Mouse (Mus musculus) kidney, adult 2 months (tissue): ENCODE results near the gene Gm10053. TPM values are rescaled to one million over a fixed set of nuclear protein-coding genes. Genes with fewer than 3 reads are reported as not detected.
A peak's percentile ranks its signal among the peaks of the same experiment; 100 is the strongest.

Experiments used
- DNase-seq: peaks from one replicate; pipeline ENCODE4 v3.0.0; 2021
- H3K27ac ChIP-seq: fragments of 200-500 bp; 2 replicates; pipeline ENCODE4 v1.5.1; 2012; ENCODE audit warnings: low read depth, low read length, control low read depth, inconsistent platforms; ENCODE audit not compliant: insufficient read depth
- H3K27me3 ChIP-seq: fragments of 200-500 bp; replicated peaks from 2 replicates; pipeline ENCODE4 v1.6.1; 2012; ENCODE audit warnings: mild to moderate bottlenecking, moderate library complexity, low read length, inconsistent platforms; ENCODE audit not compliant: control insufficient read depth, insufficient read depth
- H3K36me3 ChIP-seq: fragments of 200-500 bp; 2 replicates; pipeline ENCODE4 v1.6.1; 2012; ENCODE audit warnings: mild to moderate bottlenecking, moderate library complexity, low read length, inconsistent platforms; ENCODE audit not compliant: control insufficient read depth, insufficient read depth
- H3K4me1 ChIP-seq: fragments of 200-500 bp; 2 replicates; pipeline ENCODE4 v1.6.1; 2011; ENCODE audit warnings: low read length; ENCODE audit not compliant: control insufficient read depth, insufficient read depth
- H3K4me3 ChIP-seq: fragments of 200-500 bp; 2 replicates; pipeline ENCODE4 v1.5.1; 2011; ENCODE audit warnings: mild to moderate bottlenecking, low read depth, low read length, control low read depth; ENCODE audit not compliant: insufficient read depth
- CTCF ChIP-seq: fragments of 200-500 bp; conservative IDR thresholded peaks from 2 replicates; pipeline ENCODE4 v1.5.1; 2011; ENCODE audit warnings: low read depth, mild to moderate bottlenecking, control low read depth, low read length, moderate library complexity, mixed read lengths; ENCODE audit not compliant: insufficient read depth, insufficient read length
- POLR2A ChIP-seq: fragments of 200-500 bp; IDR thresholded peaks from one replicate; pipeline ENCODE4 v1.6.1; 2011; ENCODE audit warnings: low read depth, low read length, control low read depth
- WGBS: fragments of 180-500 bp; shearing (Covaris S2); methylation state at CpG from one replicate; pipeline ENCODE4 v1.1.7; 2018; 5-methylcytosine and 5-hydroxymethylcytosine counted together
- polyA plus RNA-seq: library from polyadenylated mRNA; depleted of rRNA; stranded (reverse); fragments of >200 nt; gene quantifications from 2 replicates; pipeline ENCODE4 v1.2.3, GENCODE M21; 2012

Gene Gm10053
- polyA plus RNA-seq, 1 experiment = 89.3 TPM

- Histone ChIP-seq H3K27ac (no peak within 1 kb of the TSS), H3K36me3 (no peaks in the 10 kb centered on the region), H3K27me3 (no peaks in the 10 kb centered on the region), H3K4me1 (no peaks in the 10 kb centered on the region), H3K4me3 (peak within 1 kb of the TSS; percentile 46)
- TF ChIP-seq POLR2A (no peak), CTCF (0 out of 2 replicates have a peak, but pooled peaks have one; percentile 14)
- WGBS = 2% methylated on average over 39 of the region's 39 CpGs
- DNase-seq = peak; percentile 15
Observed at GRCm38 (mm10) chr19:24861612-24862451, 13.7 kb upstream of the Gm10053 start, which contains the start of gene Pgm5. TSS of gene Pgm5 (minus strand) at chr19:24861855.

DNA sequence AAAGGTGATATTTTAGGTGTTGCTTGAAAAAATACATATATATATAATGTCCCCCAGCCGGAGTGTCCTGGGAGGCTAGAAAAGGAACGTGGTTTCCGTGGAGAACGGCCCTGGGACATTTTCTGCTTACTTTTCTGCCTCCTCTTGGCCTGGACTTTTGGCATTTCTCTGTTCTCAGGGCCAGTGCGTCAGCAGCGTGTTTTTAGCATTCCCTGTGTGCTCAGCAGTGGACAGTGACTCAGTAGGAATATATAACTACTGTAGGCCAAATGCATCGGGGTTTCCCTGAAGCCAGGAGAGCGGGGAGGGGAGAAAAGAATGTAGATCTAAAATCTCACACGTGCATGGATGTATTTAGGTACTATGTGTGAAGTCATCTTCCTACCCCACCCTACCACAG lies 10.1 kb upstream of the Gm10053 start:
- Histone ChIP-seq H3K36me3 (no peaks in the 10 kb centered on the region), H3K27ac (no peak overlapping the region), H3K4me3 (no peak overlapping the region), H3K4me1 (no peaks in the 10 kb centered on the region), H3K27me3 (no peaks in the 10 kb centered on the region)
- WGBS = 86% methylated on average over 9 of the region's 9 CpGs
- no peak for TF ChIP-seq POLR2A
- no peak for TF ChIP-seq CTCF
- no peak for DNase-seq

GRCm38 (mm10) chr19:24871037-24871635 lies 4.3 kb upstream of the Gm10053 start:
- H3K27me3 ChIP-seq = no peaks in the 10 kb centered on the region
- peak; percentile 65 for DNase-seq
- 13% methylated on average over 18 of the region's 18 CpGs for WGBS

GRCm38 (mm10) chr19:24873873-24874272 lies 1.6 kb upstream of the Gm10053 start:
- Histone ChIP-seq H3K36me3 (no peaks in the 10 kb centered on the region), H3K27ac (no peak overlapping the region), H3K27me3 (no peaks in the 10 kb centered on the region), H3K4me1 (peaks cover 3% of the 10 kb centered on the region; the same call in 1 of the 2 replicates), H3K4me3 (no peak overlapping the region)
- TF ChIP-seq POLR2A = no peak
- no peak for TF ChIP-seq CTCF
- WGBS = 44% methylated on average over 2 of the region's 2 CpGs
- no peak for DNase-seq

More at GRCm38 (mm10) chr19:24871037-24871635, 4.3 kb upstream of the Gm10053 start:
- H3K27ac ChIP-seq = no peak overlapping the region
- H3K4me1 ChIP-seq = peaks cover 3% of the 10 kb centered on the region; the same call in 1 of the 2 replicates
- peak overlapping the region; percentile 13; the same call in 1 of the 2 replicates for H3K4me3 ChIP-seq
- no peak for TF ChIP-seq POLR2A
- TF ChIP-seq CTCF = peak; percentile 95
- no peaks in the 10 kb centered on the region for H3K36me3 ChIP-seq

DNA sequence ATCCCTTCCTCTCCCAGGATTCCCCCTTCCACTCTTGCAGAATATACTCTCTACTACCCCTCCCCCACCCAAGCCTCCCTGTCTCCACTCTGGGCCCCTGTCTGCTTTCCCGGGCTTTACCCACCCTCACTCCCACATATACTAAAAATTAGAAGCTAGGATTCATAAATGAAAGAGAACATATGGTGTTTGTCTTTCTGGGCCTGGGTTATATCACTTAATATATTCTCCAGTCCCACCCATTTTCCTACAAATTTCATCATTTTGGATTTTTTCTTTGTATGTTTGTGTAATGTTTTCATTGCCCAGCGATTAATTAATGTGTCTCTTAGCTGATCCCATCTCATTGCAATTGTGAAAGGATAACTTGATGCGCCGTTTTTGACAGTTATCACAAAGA lies 5.8 kb downstream of the Gm10053 start:
- Histone ChIP-seq H3K27me3 (no peaks in the 10 kb centered on the region), H3K27ac (no peak overlapping the region), H3K4me1 (no peaks in the 10 kb centered on the region), H3K36me3 (no peaks in the 10 kb centered on the region), H3K4me3 (no peak overlapping the region)
- WGBS = 66% methylated on average over 4 of the region's 4 CpGs
- no peak for DNase-seq
- TF ChIP-seq CTCF (no peak), POLR2A (no peak)

DNA sequence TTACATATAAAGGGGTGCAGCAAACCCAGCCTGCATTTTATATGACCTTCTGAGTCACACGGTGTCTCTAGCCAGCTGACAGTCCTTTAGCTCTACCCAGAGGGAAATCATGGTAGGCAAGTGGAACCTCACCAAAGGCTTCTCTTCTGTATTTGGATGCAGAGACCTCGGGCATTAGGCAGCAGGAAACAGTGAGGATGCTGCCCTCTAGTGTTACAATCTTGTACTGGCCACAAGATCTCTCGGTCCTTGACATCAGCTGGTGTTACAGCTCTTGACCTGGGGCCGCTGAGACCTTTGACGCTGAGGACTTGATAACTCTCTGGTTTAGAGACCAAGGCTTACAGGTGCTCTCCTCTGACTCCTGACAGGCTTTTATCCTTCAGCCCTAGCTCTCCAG lies 10.0 kb downstream of the Gm10053 start:
- Histone ChIP-seq H3K4me1 (no peaks in the 10 kb centered on the region), H3K4me3 (no peak overlapping the region), H3K27ac (no peak overlapping the region), H3K36me3 (no peaks in the 10 kb centered on the region), H3K27me3 (no peaks in the 10 kb centered on the region)
- peak; percentile 91 for TF ChIP-seq CTCF
- no peak for TF ChIP-seq POLR2A
- peak; percentile 57 for DNase-seq
- WGBS = 7% methylated on average over 5 of the region's 5 CpGs

DNA sequence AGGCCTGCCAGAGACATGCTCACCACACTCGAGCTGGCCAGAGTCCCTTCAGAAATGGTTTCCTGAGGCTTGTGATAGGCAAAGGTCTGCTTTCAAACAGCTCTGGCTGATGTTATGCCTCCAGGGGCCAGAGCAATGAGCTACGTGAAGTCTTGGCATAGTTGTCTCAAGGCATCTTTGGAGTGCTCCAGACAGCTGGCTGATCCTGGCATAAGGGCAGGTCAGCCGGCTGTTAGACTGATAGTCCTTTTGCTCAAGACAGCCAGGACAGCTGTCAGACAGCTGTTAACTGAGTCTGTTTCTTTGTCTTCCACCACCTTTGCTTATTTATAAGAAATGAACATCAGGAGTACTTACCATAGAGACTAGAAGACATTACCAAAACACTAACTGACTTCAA lies 11.4 kb downstream of the Gm10053 start:
- Histone ChIP-seq H3K27me3 (no peaks in the 10 kb centered on the region; the same call in 1 of the 2 replicates), H3K36me3 (no peaks in the 10 kb centered on the region), H3K4me1 (no peaks in the 10 kb centered on the region), H3K4me3 (no peak overlapping the region), H3K27ac (no peak overlapping the region)
- WGBS = 73% methylated on average over 3 of the region's 3 CpGs
- no peak for DNase-seq
- no peak for TF ChIP-seq POLR2A
- no peak for TF ChIP-seq CTCF
